11 mouse cellular contexts compared by ENCODE assay signal in genomic region chr13:99058131-99058970, GRCm38 (mm10).
DNase-seq lines count a peak whose midpoint lies in the region; ATAC-seq and TF ChIP-seq lines count a peak whose summit lies in the region.
"Had no signal": no experiment of that assay in that cellular context is flagged by ENCODE, and none has a peak within 500 bp of the region (broad histone marks: within the 10 kb centered on the region; RNA-seq: fewer than 3 reads in every experiment).

No protein-coding gene starts in this region.

- ATAC-seq in embryonic facial prominence, embryonic 14.5 days (ENCODE audit: low read depth), result peak; percentile 66
- peak; percentile 78 for ATAC-seq in heart, postnatal 0 days (ENCODE audit: insufficient read depth, low read depth)
- ATAC-seq in megakaryocyte-erythroid progenitor cell, adult 5-6 weeks (replicated peaks; ENCODE audit: low FRiP score, low TSS enrichment, poor library complexity, severe bottlenecking), result no peak
- ATAC-seq in inflammation-experienced regulatory T-cells, adult 6 months, result no peak

- TF ChIP-seq EP300 in heart, postnatal 0 days (IDR thresholded peaks at IDR 0.05; ENCODE audit: low read depth), result no peak

- no peaks in the 10 kb centered on the region for H3K36me3 ChIP-seq in embryonic facial prominence, embryonic 14.5 days (ENCODE audit: control insufficient read depth, insufficient read depth, low read length)
- H3K36me3 ChIP-seq in embryonic facial prominence, embryonic 10.5 days (replicated peaks), result no peaks in the 10 kb centered on the region
- no peaks in the 10 kb centered on the region for H3K36me3 ChIP-seq in heart, postnatal 0 days (replicated peaks; ENCODE audit: control insufficient read depth, insufficient read depth, low read length)
- H3K36me3 ChIP-seq: kidney, embryonic 15.5 days; limb, embryonic 12.5 days had no signal

- H3K4me1 ChIP-seq in embryonic facial prominence, embryonic 14.5 days (ENCODE audit: control insufficient read depth, insufficient read depth, low read length), result peaks cover 26% of the 10 kb centered on the region
- peaks cover 22% of the 10 kb centered on the region for H3K4me1 ChIP-seq in embryonic facial prominence, embryonic 10.5 days
- peaks cover 9% of the 10 kb centered on the region for H3K4me1 ChIP-seq in heart, postnatal 0 days (ENCODE audit: control insufficient read depth, insufficient read depth)

- H3K27ac ChIP-seq in embryonic facial prominence, embryonic 14.5 days (replicated peaks; ENCODE audit: low read depth, low read length), result 0 out of 2 replicates have a peak overlapping the region, but pooled peaks have one; percentile 21
- no peak overlapping the region for H3K27ac ChIP-seq in embryonic facial prominence, embryonic 10.5 days (replicated peaks)
- peak overlapping the region; percentile 27; the same call in 1 of the 2 replicates for H3K27ac ChIP-seq in heart, postnatal 0 days (ENCODE audit: low read depth)
- H3K27ac ChIP-seq: kidney, embryonic 15.5 days; limb, embryonic 12.5 days had no signal

- H3K27me3 ChIP-seq in embryonic facial prominence, embryonic 14.5 days (replicated peaks; ENCODE audit: control insufficient read depth, insufficient read depth, low read length), result no peaks in the 10 kb centered on the region
- H3K27me3 ChIP-seq in embryonic facial prominence, embryonic 10.5 days (replicated peaks; ENCODE audit: low read depth, poor library complexity, severe bottlenecking), result no peaks in the 10 kb centered on the region
- H3K27me3 ChIP-seq in heart, postnatal 0 days (ENCODE audit: control insufficient read depth, insufficient read depth, low read length), result no peaks in the 10 kb centered on the region; the same call in 1 of the 2 replicates
- H3K27me3 ChIP-seq: kidney, embryonic 15.5 days; limb, embryonic 12.5 days had no signal

- no peak overlapping the region for H3K9ac ChIP-seq in embryonic facial prominence, embryonic 14.5 days (ENCODE audit: low read depth, low read length)
- H3K9ac ChIP-seq in heart, postnatal 0 days (replicated peaks; ENCODE audit: low read depth, low read length), result no peak overlapping the region
- H3K9ac ChIP-seq: kidney, embryonic 15.5 days; limb, embryonic 12.5 days had no signal

- no peak overlapping the region for H3K4me3 ChIP-seq in embryonic facial prominence, embryonic 14.5 days (ENCODE audit: low read depth, low read length)
- no peak overlapping the region for H3K4me3 ChIP-seq in embryonic facial prominence, embryonic 10.5 days
- H3K4me3 ChIP-seq in heart, postnatal 0 days (ENCODE audit: low read depth, low read length), result no peak overlapping the region
- H3K4me3 ChIP-seq: kidney, embryonic 15.5 days; limb, embryonic 12.5 days had no signal

- TF ChIP-seq CTCF in heart, postnatal 0 days (IDR thresholded peaks at IDR 0.05; ENCODE audit: low read depth), result no peak

- 69% methylated on average over 13 of the region's 13 CpGs for WGBS in embryonic facial prominence, embryonic 14.5 days
- 85% methylated on average over 13 of the region's 13 CpGs for WGBS in embryonic facial prominence, embryonic 10.5 days
- 46% methylated on average over 13 of the region's 13 CpGs for WGBS in heart, postnatal 0 days

- no peaks in the 10 kb centered on the region for H3K9me3 ChIP-seq in embryonic facial prominence, embryonic 14.5 days (ENCODE audit: control insufficient read depth, low read length)
- H3K9me3 ChIP-seq in embryonic facial prominence, embryonic 10.5 days, result no peaks in the 10 kb centered on the region
- H3K9me3 ChIP-seq in heart, postnatal 0 days (replicated peaks; ENCODE audit: control insufficient read depth, low read length), result no peaks in the 10 kb centered on the region
- H3K9me3 ChIP-seq: kidney, embryonic 15.5 days; limb, embryonic 12.5 days had no signal

- no peak overlapping the region for H3K4me2 ChIP-seq in embryonic facial prominence, embryonic 14.5 days (ENCODE audit: low read depth, low read length)
- H3K4me2 ChIP-seq in heart, postnatal 0 days (ENCODE audit: low read depth, low read length), result no peak overlapping the region
- H3K4me2 ChIP-seq: kidney, embryonic 15.5 days; limb, embryonic 12.5 days had no signal

- DNase-seq in embryonic facial prominence, embryonic 14.5 days (ENCODE audit: low spot score), result peak; percentile 80
- no peak for DNase-seq in embryonic facial prominence, embryonic 10.5 days (ENCODE audit: low spot score)
- peak; percentile 19 for DNase-seq in adrenal gland, postnatal 10 days
- DNase-seq in heart, postnatal 0 days (ENCODE audit: low spot score), result peak; percentile 54
- peak; percentile 66 to 82 for DNase-seq in lung, postnatal 4 days
- no peak for DNase-seq in thymus, postnatal 25 days
- DNase-seq: right cerebral cortex, adult 18-20 months had no signal

Comparison
In these comparisons a context has a peak if more than half of its experiments do, and no peak if none do; other contexts are left out.
1. DNase-seq: peak in embryonic facial prominence, embryonic 14.5 days (single experiment), adrenal gland, postnatal 10 days (single experiment), heart, postnatal 0 days (single experiment) and lung, postnatal 4 days (2 of 2); none in embryonic facial prominence, embryonic 10.5 days (single experiment) and thymus, postnatal 25 days (single experiment).
2. ATAC-seq: peak in embryonic facial prominence, embryonic 14.5 days (single experiment) and heart, postnatal 0 days (single experiment); none in megakaryocyte-erythroid progenitor cell, adult 5-6 weeks (single experiment) and inflammation-experienced regulatory T-cells, adult 6 months (single experiment).